Mouse (Mus musculus): ENCODE data around the gene Sdk1. TPM values are rescaled to one million over a fixed set of nuclear protein-coding genes. Genes with fewer than 3 reads are reported as not detected.

The Sdk1 gene
- total and polyA plus RNA-seq, 2 experiments from 2014 or later: 1.5 to 13.6 TPM

DNA sequence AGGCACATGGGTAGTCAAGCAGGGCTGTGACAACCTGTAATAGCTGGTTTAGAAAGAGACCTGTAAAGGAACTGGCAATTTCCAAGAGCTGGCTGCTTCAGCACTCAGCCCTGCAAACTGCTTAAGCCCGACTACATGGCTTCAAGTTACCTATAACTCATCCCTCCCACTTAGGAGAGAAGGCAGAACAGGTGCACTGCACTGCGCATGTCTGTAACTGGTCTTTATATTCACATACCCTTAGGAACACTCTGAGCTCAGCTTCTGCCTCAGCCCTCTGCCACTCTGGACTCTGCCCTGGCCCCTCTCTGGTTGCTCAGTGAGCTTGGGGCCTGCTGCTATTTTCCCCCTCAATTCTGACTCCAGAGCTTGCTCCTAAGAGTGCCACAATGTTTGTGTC lies 615.2 kb downstream of the Sdk1 start:
- WGBS: 92% methylated on average over 2 of the region's 2 CpGs
- no peak for ATAC-seq

GRCm38 (mm10) chr5:141857781-141858180 lies 616.5 kb downstream of the Sdk1 start:
- no peak overlapping the region for H3K4me2 ChIP-seq (ENCODE audit: low read depth)
- ATAC-seq: no peak
- H3K27ac ChIP-seq (ENCODE audit: low read depth, low read length): no peak overlapping the region
- DNase-seq: no peak
- no peaks in the 10 kb centered on the region for H3K4me1 ChIP-seq (ENCODE audit: insufficient read depth)
- H3K27me3 ChIP-seq (ENCODE audit: insufficient read depth, low read length): no peaks in the 10 kb centered on the region
- WGBS: 97% methylated on average over 1 of the region's 1 CpGs
- no peak overlapping the region for H3K4me3 ChIP-seq (ENCODE audit: low read depth, low read length)
- H3K9ac ChIP-seq: no peak overlapping the region
- H3K36me3 ChIP-seq (ENCODE audit: insufficient read depth): no peaks in the 10 kb centered on the region
- no peaks in the 10 kb centered on the region for H3K9me3 ChIP-seq (ENCODE audit: low read length)
- no peak for TF ChIP-seq CTCF (IDR thresholded peaks at IDR 0.05; ENCODE audit: low read depth)

More for the DNA sequence above, 615.2 kb downstream of the Sdk1 start:
- no peak overlapping the region for H3K9ac ChIP-seq
- no peaks in the 10 kb centered on the region for H3K4me1 ChIP-seq (ENCODE audit: insufficient read depth)
- no peak for DNase-seq
- H3K4me2 ChIP-seq (ENCODE audit: low read depth): no peak overlapping the region
- TF ChIP-seq CTCF (IDR thresholded peaks at IDR 0.05; ENCODE audit: low read depth): no peak
- no peaks in the 10 kb centered on the region for H3K36me3 ChIP-seq (ENCODE audit: insufficient read depth)
- H3K4me3 ChIP-seq (ENCODE audit: low read depth, low read length): no peak overlapping the region
- H3K9me3 ChIP-seq (ENCODE audit: low read length): no peaks in the 10 kb centered on the region
- no peak overlapping the region for H3K27ac ChIP-seq (ENCODE audit: low read depth, low read length)
- no peaks in the 10 kb centered on the region for H3K27me3 ChIP-seq (ENCODE audit: insufficient read depth, low read length)

DNA sequence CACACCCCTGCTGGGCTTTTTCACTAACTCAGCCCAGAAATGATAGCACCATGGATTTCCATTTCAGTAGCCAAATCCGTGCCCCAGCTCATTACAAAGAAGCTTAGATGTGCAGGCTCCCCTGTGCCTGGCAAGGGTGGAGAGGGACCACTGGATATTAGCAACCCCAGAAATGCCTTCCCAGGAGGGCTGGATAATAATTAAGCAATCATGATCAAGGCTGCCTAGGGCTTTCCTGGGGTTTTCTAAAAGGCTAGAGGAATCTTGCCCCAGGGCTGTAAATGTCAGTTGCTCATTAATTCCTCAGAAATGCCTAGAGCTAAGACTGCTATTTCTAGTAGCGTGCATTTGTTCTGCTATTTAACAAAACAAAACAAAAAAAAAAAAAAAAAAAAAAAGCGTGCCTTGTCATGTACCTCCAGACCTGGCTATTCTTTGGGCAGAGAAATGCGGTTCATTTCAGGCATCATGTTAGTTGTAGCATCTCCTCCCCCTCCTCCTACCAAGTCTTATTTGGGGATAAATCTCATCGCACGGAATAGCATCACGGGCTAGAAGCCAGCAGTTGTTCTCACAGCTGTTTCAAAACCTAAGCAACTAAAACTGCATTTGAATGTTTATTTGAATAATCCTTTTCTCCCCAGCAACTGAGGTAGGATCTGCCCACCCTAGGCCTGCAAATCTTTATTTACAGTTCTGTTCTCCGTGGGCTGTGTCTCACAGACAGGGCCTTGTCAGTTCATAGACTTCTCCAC lies 617.3 kb downstream of the Sdk1 start:
- Histone ChIP-seq H3K4me2 (ENCODE audit: low read depth) (no peak overlapping the region), H3K9ac (no peak overlapping the region), H3K36me3 (ENCODE audit: insufficient read depth) (no peaks in the 10 kb centered on the region), H3K4me1 (ENCODE audit: insufficient read depth) (no peaks in the 10 kb centered on the region), H3K27me3 (ENCODE audit: insufficient read depth, low read length) (no peaks in the 10 kb centered on the region), H3K27ac (ENCODE audit: low read depth, low read length) (no peak overlapping the region), H3K9me3 (ENCODE audit: low read length) (no peaks in the 10 kb centered on the region), H3K4me3 (ENCODE audit: low read depth, low read length) (no peak overlapping the region)
- ATAC-seq (no peak), DNase-seq (peak; percentile 32)
- 15% methylated on average over 8 of the region's 8 CpGs for WGBS
- TF ChIP-seq CTCF (IDR thresholded peaks at IDR 0.05; ENCODE audit: low read depth): no peak

- no peaks in the 10 kb centered on the region for H3K9me3 ChIP-seq (ENCODE audit: low read length)
- no peaks in the 10 kb centered on the region for H3K4me1 ChIP-seq (ENCODE audit: insufficient read depth)
- H3K9ac ChIP-seq: no peak overlapping the region
- H3K27me3 ChIP-seq (ENCODE audit: insufficient read depth, low read length): no peaks in the 10 kb centered on the region
- WGBS: 79% methylated on average over 3 of the region's 3 CpGs
- peak; percentile 56 for TF ChIP-seq CTCF (IDR thresholded peaks at IDR 0.05; ENCODE audit: low read depth)
- ATAC-seq (no peak), DNase-seq (no peak)
- H3K4me2 ChIP-seq (ENCODE audit: low read depth): no peak overlapping the region
- no peak overlapping the region for H3K4me3 ChIP-seq (ENCODE audit: low read depth, low read length)
- H3K36me3 ChIP-seq (ENCODE audit: insufficient read depth): no peaks in the 10 kb centered on the region
- no peak overlapping the region for H3K27ac ChIP-seq (ENCODE audit: low read depth, low read length)
These were observed 624.8 kb downstream of the Sdk1 start for GRCm38 (mm10) chr5:141866042-141866441.

DNA sequence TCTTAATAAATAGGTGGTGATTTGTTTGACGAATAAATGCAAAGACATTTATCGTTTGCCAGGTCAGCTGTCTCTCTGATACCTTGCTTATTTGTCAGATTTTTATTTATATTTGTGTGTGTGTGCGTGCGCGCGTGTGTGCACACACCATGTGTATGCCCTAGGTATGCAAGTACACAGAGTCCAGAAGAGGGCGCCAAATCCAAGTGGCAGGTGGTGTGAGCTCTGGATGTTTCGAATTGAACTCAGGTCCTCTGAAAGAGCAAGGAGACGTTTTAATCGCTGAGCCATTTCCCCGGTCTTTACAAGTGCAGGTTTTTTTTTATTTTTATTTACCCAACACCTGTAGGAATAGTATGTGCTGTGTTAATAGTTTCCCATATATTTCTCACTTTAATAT lies 632.5 kb downstream of the Sdk1 start:
- no peak overlapping the region for H3K4me2 ChIP-seq (ENCODE audit: low read depth)
- no peak for TF ChIP-seq CTCF (IDR thresholded peaks at IDR 0.05; ENCODE audit: low read depth)
- no peak for DNase-seq

GRCm38 (mm10) chr5:141880661-141881060 lies 639.4 kb downstream of the Sdk1 start:
- H3K9ac ChIP-seq: no peak overlapping the region
- H3K36me3 ChIP-seq (ENCODE audit: insufficient read depth): no peaks in the 10 kb centered on the region
- H3K27ac ChIP-seq (ENCODE audit: low read depth, low read length): no peak overlapping the region
- no peak for ATAC-seq
- H3K4me2 ChIP-seq (ENCODE audit: low read depth): no peak overlapping the region
- TF ChIP-seq CTCF (IDR thresholded peaks at IDR 0.05; ENCODE audit: low read depth): no peak
- H3K4me3 ChIP-seq (ENCODE audit: low read depth, low read length): no peak overlapping the region
- H3K4me1 ChIP-seq (ENCODE audit: insufficient read depth): no peaks in the 10 kb centered on the region; the same call in 1 of the 2 replicates
- H3K9me3 ChIP-seq (ENCODE audit: low read length): no peaks in the 10 kb centered on the region
- H3K27me3 ChIP-seq (ENCODE audit: insufficient read depth, low read length): no peaks in the 10 kb centered on the region
- DNase-seq: no peak
- 69% methylated on average over 5 of the region's 5 CpGs for WGBS

More for the DNA sequence above, 632.5 kb downstream of the Sdk1 start:
- no peak for ATAC-seq
- H3K27me3 ChIP-seq (ENCODE audit: insufficient read depth, low read length): no peaks in the 10 kb centered on the region
- H3K4me1 ChIP-seq (ENCODE audit: insufficient read depth): no peaks in the 10 kb centered on the region
- H3K27ac ChIP-seq (ENCODE audit: low read depth, low read length): no peak overlapping the region
- no peaks in the 10 kb centered on the region for H3K36me3 ChIP-seq (ENCODE audit: insufficient read depth)
- H3K9me3 ChIP-seq (ENCODE audit: low read length): no peaks in the 10 kb centered on the region
- H3K4me3 ChIP-seq (ENCODE audit: low read depth, low read length): no peak overlapping the region
- H3K9ac ChIP-seq: no peak overlapping the region
- WGBS: 95% methylated on average over 11 of the region's 11 CpGs

DNA sequence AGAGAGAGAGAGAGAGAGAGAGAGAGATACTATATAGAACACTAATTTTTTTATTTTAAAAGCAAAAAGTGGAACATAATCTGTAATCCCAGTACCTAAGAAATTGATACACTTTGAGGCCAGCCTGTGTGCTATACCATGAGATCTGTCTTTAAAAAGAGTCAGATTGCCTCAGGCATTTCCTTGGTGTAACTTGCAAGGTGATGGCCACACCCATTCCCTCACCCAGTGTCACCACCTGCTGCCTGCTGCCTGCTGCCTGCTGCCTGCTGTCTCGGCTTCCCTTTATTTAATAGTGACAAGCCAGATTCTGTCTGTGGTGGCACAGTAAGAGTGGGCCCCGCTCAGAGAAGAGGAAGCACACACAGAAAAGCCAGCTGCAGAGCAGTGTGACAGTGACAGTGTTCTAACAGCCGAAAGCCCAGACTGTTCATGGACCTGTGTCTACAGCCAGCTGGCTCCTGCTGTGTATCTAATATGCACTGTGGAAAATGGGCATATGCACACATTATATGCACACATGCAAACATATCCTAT lies 642.9 kb downstream of the Sdk1 start:
- ATAC-seq: peak; percentile 53
- 44% methylated on average over 3 of the region's 3 CpGs for WGBS
- no peak for TF ChIP-seq CTCF (IDR thresholded peaks at IDR 0.05; ENCODE audit: low read depth)
- H3K9ac ChIP-seq: no peak overlapping the region
- DNase-seq: no peak
- H3K27ac ChIP-seq (ENCODE audit: low read depth, low read length): no peak overlapping the region
- H3K9me3 ChIP-seq (ENCODE audit: low read length): no peaks in the 10 kb centered on the region
- H3K4me3 ChIP-seq (ENCODE audit: low read depth, low read length): no peak overlapping the region
- no peaks in the 10 kb centered on the region for H3K36me3 ChIP-seq (ENCODE audit: insufficient read depth)
- H3K4me2 ChIP-seq (ENCODE audit: low read depth): no peak overlapping the region
- H3K27me3 ChIP-seq (ENCODE audit: insufficient read depth, low read length): no peaks in the 10 kb centered on the region
- H3K4me1 ChIP-seq (ENCODE audit: insufficient read depth): no peaks in the 10 kb centered on the region; the same call in 1 of the 2 replicates

Data from forebrain, postnatal 0 days (tissue).